Mouse (Mus musculus): Measurements from ENCODE around the gene Atp6v0b.

Atp6v0b gene

DNA sequence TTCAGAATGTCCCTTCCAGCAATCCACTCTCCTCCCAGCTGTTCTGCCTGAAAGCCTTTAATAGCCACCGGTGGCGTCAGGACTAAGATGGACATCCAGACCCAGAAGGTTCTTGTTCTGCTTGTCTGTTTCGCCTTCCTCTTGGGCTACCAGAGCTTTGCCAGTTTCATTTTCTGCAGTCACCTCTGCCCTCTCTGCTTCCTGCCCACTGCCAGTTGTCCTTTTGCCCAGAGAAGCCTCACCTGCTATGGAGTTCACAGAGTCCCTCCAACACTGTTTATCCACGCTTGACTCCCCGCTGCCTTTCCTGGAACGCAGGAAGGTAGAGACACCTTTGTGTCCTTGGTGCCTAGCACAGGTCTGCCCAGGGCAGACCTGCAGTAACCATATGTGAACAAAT is 47.8 kb downstream of the Atp6v0b start:
- in situ Hi-C loops (cut with MboI, MseI): no loop called here

DNA sequence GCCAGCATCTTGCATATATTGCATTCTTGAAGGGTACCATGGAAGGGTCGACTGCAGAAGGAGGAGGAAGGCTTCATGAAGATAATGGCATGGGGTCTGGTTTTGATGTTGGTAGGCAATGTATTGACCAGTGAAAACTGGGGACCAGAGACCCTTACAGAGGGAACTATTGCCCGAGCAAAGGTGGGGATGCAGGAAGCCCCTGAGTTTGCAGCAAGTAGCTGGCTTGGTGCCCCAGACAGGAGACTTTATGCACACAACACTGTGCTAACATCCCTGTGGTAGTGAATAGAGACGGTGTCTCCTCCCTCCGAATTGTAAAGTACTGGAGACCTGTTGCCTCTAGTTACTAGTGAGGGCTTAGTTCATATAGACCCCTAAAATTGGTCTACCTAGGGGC is 49.9 kb downstream of the Atp6v0b start:
- in situ Hi-C loops (cut with MboI, MseI): no loop called here

- in situ Hi-C loops (cut with MboI, MseI): no loop called here
These were observed 50.8 kb downstream of the Atp6v0b start for GRCm38 (mm10) chr4:117836204-117836767.

DNA sequence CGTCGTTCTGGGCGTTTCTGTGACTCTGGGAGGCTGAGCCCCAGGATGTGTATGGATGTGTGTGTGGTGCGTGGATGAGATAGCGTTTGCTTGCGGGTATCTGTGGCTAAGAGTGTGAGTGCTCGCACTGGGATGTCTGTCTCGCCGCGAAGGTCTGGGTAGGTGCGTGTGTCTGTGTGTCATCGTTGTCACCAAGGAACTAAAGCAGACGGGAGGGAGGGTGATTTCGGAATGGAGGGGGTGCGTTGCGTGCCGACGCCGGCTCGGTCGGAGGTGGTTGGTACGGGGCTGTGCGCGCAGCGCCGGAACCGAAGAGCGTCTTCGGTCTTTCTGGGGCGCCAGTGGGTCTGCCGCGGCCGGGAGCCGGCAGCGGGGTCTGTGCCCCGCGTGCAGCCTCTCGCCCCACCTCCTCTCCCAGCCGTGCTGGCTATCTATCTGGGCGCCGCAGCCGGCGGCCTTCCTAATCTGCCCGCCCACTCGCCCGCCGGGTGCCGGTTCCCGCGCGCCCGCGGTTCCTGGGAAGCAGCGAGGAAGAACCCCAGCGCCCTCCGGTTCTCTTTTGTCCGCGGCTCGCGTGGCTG is 51.5 kb downstream of the Atp6v0b start:
- in situ Hi-C loops (cut with MboI, MseI): no loop called here

- in situ Hi-C loops (cut with MboI, MseI): no loop called here
These were observed 52.1 kb downstream of the Atp6v0b start for GRCm38 (mm10) chr4:117834845-117835530.

DNA sequence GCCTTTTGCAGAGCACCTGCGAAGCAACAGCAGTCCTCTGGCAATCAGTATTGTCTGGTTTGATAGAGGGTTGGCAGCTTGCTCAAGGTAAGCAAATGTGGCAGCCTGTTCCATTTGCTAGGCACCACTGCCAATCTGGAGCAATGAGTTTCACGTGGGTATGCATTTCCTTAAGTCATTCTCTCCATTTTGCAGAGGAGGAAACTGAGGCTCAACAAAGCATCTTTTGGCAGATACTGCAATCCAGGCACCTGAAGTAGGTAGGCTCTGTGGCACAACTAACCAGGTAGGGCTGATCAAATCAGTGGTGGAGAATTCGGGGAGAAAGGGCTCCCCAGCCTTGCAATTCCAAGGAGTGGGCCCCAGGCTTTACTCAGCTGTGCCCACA is 52.7 kb downstream of the Atp6v0b start, which contains the start of gene Slc6a9:
Gene Slc6a9, plus strand, starts transcription at position 50 of the 388 bp plus-strand sequence.
- in situ Hi-C loops (cut with MboI, MseI): no loop called here

Measured in regulatory T cell (primary cell).